Mouse (Mus musculus) embryonic facial prominence, embryonic 14.5 days (tissue): ENCODE results near the gene Creb3l4. TPM values are rescaled to one million over a fixed set of nuclear protein-coding genes. Genes with fewer than 3 reads are reported as not detected.
A peak's percentile ranks its signal among the peaks of the same experiment; 100 is the strongest.
"Not testable (repeated sequence)": the region's sequence is repeated elsewhere in the genome, so short reads cannot be mapped to it uniquely, and the experiment has no call there.

Experiments used
- ATAC-seq: fragments of 200-750 bp; cut with Nextera tagmentation; 2 replicates; pipeline ENCODE4 v1.8.0; 2017; ENCODE audit warnings: low read depth, moderate number of reproducible peaks, moderate TSS enrichment
- DNase-seq: peaks from one replicate; pipeline ENCODE4 v3.0.0-alpha.2; 2015; ENCODE audit warnings: low spot score
- H3K27ac ChIP-seq: fragments of 300-500 bp; sonication (generic); replicated peaks from 2 replicates; pipeline ENCODE4 v1.5.1; 2014; ENCODE audit warnings: low read depth, mild to moderate bottlenecking, low read length, moderate library complexity
- H3K27me3 ChIP-seq: fragments of 300-500 bp; sonication (generic); replicated peaks from 2 replicates; pipeline ENCODE4 v1.6.1; 2014; ENCODE audit warnings: low read length; ENCODE audit not compliant: control insufficient read depth, insufficient read depth
- H3K36me3 ChIP-seq: fragments of 300-500 bp; sonication (generic); 2 replicates; pipeline ENCODE4 v1.6.1; 2014; ENCODE audit warnings: low read length, mixed read lengths; ENCODE audit not compliant: control insufficient read depth, insufficient read depth
- H3K4me1 ChIP-seq: fragments of 300-500 bp; sonication (generic); 2 replicates; pipeline ENCODE4 v1.6.1; 2014; ENCODE audit warnings: antibody characterized with exemption, low read length; ENCODE audit not compliant: control insufficient read depth, insufficient read depth
- H3K4me2 ChIP-seq: fragments of 300-500 bp; sonication (generic); 2 replicates; pipeline ENCODE4 v1.6.1; 2014; ENCODE audit warnings: low read depth, mild to moderate bottlenecking, low read length, moderate library complexity, mixed read lengths
- H3K4me3 ChIP-seq: fragments of 300-500 bp; sonication (generic); 2 replicates; pipeline ENCODE4 v1.5.1; 2014; ENCODE audit warnings: low read depth, mild to moderate bottlenecking, low read length
- H3K9ac ChIP-seq: fragments of 300-500 bp; sonication (generic); 2 replicates; pipeline ENCODE4 v1.6.1; 2014; ENCODE audit warnings: low read depth, mild to moderate bottlenecking, low read length, moderate library complexity, mixed read lengths
- H3K9me3 ChIP-seq: fragments of 300-500 bp; sonication (generic); 2 replicates; pipeline ENCODE4 v1.6.1; 2016; ENCODE audit warnings: low read length; ENCODE audit not compliant: control insufficient read depth
- WGBS: fragments of 180-500 bp; shearing (Covaris S2); extraction: QIAGEN DNeasy Blood & Tissue Kit; methylation state at CpG from one replicate; pipeline ENCODE4 v1.1.7; 2014; 5-methylcytosine and 5-hydroxymethylcytosine counted together
- polyA plus RNA-seq: library from polyadenylated mRNA; unstranded; fragments of >200 nt; fragmentation: Nextera tagmentation; extraction: Ambion mirVana; gene quantifications from 2 replicates; pipeline ENCODE4 v1.2.1, GENCODE M21; 2014

The Creb3l4 gene
- polyA plus RNA-seq, 1 experiment from 2014 or later, result 5.2 TPM

DNA sequence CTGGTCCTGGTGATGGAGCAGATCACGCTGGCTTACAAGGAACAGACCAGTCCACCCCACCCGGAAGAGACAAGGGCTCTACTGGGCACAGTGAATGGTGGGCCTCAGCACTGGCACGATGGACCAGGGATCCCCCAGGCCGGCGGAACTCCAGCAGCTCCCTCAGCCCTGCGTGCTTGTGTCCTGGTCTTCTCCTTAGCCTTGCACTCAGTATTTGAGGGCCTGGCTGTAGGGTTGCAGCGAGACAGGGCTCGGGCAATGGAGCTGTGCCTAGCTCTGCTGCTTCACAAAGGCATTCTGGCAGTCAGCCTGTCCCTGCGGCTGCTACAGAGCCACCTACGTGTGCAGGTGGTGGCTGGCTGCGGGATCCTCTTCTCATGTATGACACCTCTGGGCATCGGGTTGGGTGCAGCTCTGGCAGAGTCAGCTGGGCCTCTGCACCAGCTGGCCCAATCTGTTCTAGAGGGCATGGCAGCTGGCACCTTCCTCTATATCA, 8.5 kb upstream of the Creb3l4 start:
- peaks cover 15% of the 10 kb centered on the region; the same call in 1 of the 2 replicates for H3K4me1 ChIP-seq
- H3K27ac ChIP-seq, H3K27me3 ChIP-seq, H3K9me3 ChIP-seq, H3K4me3 ChIP-seq, DNase-seq, ATAC-seq, H3K9ac ChIP-seq, H3K4me2 ChIP-seq: not testable (repeated sequence)
- 98% methylated on average over 8 of the region's 12 CpGs for WGBS
- peaks cover 24% of the 10 kb centered on the region for H3K36me3 ChIP-seq

DNA sequence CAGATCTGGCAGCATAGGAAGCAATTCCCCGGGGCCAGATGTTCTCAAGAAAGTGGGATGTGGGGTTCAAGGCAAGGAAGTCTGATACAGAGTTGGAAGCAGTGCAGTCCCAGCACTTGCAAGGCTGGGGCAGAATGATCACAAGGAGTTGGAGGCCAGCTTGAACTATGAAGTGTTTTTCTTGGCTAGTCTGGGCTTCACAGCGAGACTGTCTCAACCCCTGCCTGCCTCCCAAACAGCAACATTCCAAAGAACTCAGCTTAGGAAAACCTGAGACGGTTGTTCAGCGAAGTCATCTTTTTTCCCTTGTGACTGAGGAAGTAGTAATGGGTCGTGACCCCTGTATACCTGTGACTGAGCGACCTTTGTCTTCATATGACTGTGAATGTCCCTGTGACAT, 7.5 kb upstream of the Creb3l4 start:
- no peaks in the 10 kb centered on the region for H3K9me3 ChIP-seq
- no peak overlapping the region for H3K4me2 ChIP-seq
- H3K4me1 ChIP-seq, result peaks cover 13% of the 10 kb centered on the region; the same call in 1 of the 2 replicates
- no peaks in the 10 kb centered on the region for H3K27me3 ChIP-seq
- H3K4me3 ChIP-seq, result no peak overlapping the region
- WGBS, result 78% methylated on average over 6 of the region's 6 CpGs
- ATAC-seq (no peak), DNase-seq (no peak)
- H3K9ac ChIP-seq, result no peak overlapping the region
- H3K36me3 ChIP-seq, result peaks cover 21% of the 10 kb centered on the region
- H3K27ac ChIP-seq, result no peak overlapping the region

DNA sequence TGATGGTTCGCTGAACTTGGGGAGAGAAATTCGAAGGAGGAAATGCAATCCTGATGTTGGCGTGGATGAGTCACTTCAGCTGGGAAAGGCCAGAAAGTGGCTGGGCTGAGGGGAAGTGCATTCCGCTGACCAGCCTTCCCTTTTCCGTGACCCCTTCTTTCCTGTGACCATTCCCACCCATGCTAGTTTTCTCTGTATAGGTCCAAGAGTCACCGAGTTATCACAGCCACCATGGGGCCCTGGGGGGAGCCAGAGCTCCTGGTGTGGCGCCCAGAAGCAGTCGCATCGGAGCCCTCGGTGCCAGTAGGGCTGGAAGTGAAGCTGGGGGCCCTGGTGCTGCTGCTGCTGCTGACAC, 5.4 kb upstream of the Creb3l4 start:
- ATAC-seq (no peak), DNase-seq (peak; percentile 48)
- peaks cover 21% of the 10 kb centered on the region for H3K36me3 ChIP-seq
- peaks cover 5% of the 10 kb centered on the region for H3K4me1 ChIP-seq
- peak overlapping the region; percentile 74 for H3K4me2 ChIP-seq
- WGBS, result 3% methylated on average over 9 of the region's 10 CpGs
- H3K9ac ChIP-seq, result peak overlapping the region; percentile 87
- no peaks in the 10 kb centered on the region for H3K9me3 ChIP-seq
- H3K27me3 ChIP-seq, result no peaks in the 10 kb centered on the region
- H3K4me3 ChIP-seq, result peak overlapping the region; percentile 76
- H3K27ac ChIP-seq, result peak overlapping the region; percentile 95

DNA sequence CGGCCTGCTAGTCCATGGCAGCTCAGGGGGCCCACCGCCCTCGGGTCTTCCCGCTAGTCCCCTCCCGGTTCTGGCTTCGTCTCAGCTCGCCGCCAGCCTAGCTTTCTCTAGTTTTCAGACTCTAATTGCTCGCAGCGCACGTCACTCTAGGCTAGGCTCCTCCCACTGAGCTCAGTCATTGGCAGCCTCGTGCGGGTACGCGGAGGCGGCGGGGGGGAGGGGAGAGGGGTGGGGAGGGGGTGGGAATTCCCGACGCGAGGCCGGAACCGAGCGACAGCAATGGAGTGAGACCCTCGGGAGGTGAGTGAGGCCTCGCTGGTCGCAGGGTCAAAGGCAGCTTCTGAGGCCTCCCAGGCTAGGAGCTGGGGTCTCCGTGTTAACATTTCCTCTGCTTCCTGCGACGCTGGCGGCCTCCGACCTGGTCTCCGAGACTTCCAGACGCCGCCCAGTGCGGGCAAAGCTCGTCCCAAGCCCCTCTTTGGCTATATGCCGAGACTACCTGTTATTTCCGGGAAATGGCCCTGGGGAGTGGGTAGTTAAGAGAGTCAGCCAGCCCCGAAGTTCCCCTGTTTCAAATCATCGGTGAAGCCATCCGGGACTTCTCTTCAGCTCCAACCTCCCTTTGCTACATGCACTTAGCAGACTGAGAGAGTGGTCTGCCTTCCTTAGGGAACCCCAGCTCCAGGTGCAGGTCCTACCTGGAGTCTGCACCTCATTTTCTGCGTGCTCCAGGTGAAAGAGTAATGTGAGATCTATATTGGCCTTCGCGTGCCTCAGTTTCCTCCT, 4.8 kb upstream of the Creb3l4 start, which contains the start of gene Slc39a1:
Slc39a1 (plus strand) TSS at position 213 of the 786 bp plus-strand sequence.
- peak within 1 kb of the TSS; percentile 74 for H3K4me2 ChIP-seq
- no peaks in the 10 kb centered on the region for H3K27me3 ChIP-seq
- ATAC-seq (peak; percentile 94), DNase-seq (peak; percentile 99)
- peaks cover 11% of the 10 kb centered on the region for H3K4me1 ChIP-seq
- H3K9ac ChIP-seq, result peak within 1 kb of the TSS; percentile 87
- no peaks in the 10 kb centered on the region for H3K9me3 ChIP-seq
- peak within 1 kb of the TSS; percentile 95 for H3K27ac ChIP-seq
- peaks cover 21% of the 10 kb centered on the region for H3K36me3 ChIP-seq
- under 1% methylated on average over 29 of the region's 44 CpGs for WGBS
- H3K4me3 ChIP-seq, result peak within 1 kb of the TSS; percentile 76

DNA sequence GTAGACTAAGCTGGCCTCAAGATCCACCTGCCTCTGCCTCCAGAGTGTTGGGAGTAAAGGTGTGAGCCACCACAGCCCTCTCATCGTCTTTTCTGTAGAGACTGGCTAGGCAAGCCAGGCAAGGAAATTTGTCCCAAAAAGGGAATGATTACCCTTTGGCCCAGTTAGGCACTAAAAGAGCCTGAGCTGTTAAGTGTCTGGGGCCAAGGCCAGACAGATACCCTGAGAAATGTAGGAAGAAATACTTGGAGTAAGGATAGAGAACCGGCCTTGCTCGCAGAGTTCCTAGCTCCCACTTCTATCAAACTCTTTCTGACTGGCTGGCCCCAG, 4.3 kb upstream of the Creb3l4 start:
- Histone ChIP-seq H3K9ac (peak overlapping the region; percentile 87), H3K4me2 (peak overlapping the region; percentile 74), H3K27ac (peak overlapping the region; percentile 95), H3K4me1 (peaks cover 16% of the 10 kb centered on the region), H3K36me3 (peaks cover 21% of the 10 kb centered on the region), H3K9me3 (no peaks in the 10 kb centered on the region), H3K27me3 (no peaks in the 10 kb centered on the region), H3K4me3 (peak overlapping the region; percentile 76)
- DNase-seq (no peak), ATAC-seq (peak; percentile 12; the same call in 1 of the 2 replicates)
- WGBS, result 0% methylated on average over 3 of the region's 3 CpGs

DNA sequence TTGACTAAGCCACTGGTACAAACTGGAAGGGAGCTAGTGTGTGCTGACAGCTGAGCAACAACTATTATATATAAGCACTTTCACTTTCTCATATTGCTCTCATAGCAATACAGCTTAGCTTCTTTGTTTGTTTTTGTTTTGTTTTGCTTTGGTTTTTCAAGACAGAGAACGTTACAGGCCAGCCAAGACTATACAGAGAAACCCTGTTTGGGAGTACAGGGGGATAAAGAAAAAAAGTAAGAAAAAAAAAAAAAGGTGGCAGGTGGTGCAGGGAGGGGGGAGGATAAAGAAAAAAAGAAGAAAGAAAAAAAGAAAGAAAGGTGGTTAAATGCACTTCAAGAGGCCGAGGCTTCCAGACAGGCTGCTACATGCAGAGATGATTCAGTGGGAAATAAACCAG, 2.1 kb upstream of the Creb3l4 start:
- ATAC-seq, result no peak
- 51% methylated on average over 2 of the region's 2 CpGs for WGBS
- DNase-seq, result peak; percentile 47
- Histone ChIP-seq H3K9ac (no peak overlapping the region), H3K27me3 (no peaks in the 10 kb centered on the region), H3K36me3 (peaks cover 7% of the 10 kb centered on the region; the same call in 1 of the 2 replicates), H3K4me1 (peaks cover 16% of the 10 kb centered on the region), H3K4me2 (no peak overlapping the region), H3K4me3 (no peak overlapping the region), H3K9me3 (no peaks in the 10 kb centered on the region), H3K27ac (no peak overlapping the region)

DNA sequence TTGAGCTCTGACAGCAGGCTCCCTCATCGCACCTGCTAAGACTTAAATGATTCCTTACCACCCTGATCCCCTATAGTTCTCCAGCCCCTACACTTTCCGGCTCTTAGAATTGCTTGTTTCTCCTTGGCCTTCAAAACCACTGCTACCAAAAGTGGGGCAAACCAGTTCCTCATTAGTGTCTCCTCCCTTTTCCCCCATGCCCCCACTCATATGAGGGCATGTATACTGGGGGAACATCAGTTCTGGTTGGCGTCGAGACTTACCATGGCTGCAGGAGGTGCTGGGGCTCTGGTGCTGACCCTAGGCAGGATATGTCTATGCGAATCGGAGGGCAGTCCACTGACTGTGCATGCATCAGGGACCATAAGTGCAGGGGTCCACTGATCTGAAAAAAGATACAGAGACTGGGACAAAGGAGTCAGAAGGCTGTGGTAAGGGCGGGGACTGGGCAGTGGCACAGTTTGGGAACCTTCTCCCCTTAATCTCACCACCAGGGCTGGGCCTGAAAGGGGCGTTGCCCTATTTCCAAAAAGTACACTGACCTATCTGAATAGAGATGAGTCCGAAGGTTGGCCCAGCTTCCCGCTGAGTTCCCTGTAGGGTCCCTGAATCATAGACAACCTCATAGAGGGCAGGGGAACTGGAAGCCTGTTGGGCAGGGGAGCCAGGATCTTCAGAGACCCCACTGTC, 1.5 kb downstream of the Creb3l4 start:
- ATAC-seq (no peak), DNase-seq (no peak)
- Histone ChIP-seq H3K36me3 (peaks cover 3% of the 10 kb centered on the region; the same call in 1 of the 2 replicates), H3K4me3 (no peak overlapping the region), H3K9ac (no peak overlapping the region), H3K9me3 (no peaks in the 10 kb centered on the region), H3K4me2 (no peak overlapping the region), H3K4me1 (peaks cover 13% of the 10 kb centered on the region), H3K27me3 (no peaks in the 10 kb centered on the region), H3K27ac (no peak overlapping the region)
- 84% methylated on average over 10 of the region's 10 CpGs for WGBS

GRCm38 (mm10) chr3:90241251-90241650, 2.1 kb downstream of the Creb3l4 start:
- H3K27ac ChIP-seq, result no peak overlapping the region
- H3K9ac ChIP-seq, result no peak overlapping the region
- peaks cover 7% of the 10 kb centered on the region; the same call in 1 of the 2 replicates for H3K36me3 ChIP-seq
- H3K4me2 ChIP-seq, result no peak overlapping the region
- H3K4me3 ChIP-seq, result no peak overlapping the region
- ATAC-seq (no peak), DNase-seq (no peak)
- no peaks in the 10 kb centered on the region for H3K9me3 ChIP-seq
- no peaks in the 10 kb centered on the region for H3K27me3 ChIP-seq
- H3K4me1 ChIP-seq, result peaks cover 13% of the 10 kb centered on the region
- 85% methylated on average over 2 of the region's 2 CpGs for WGBS
